Mouse (Mus musculus) MEL (cell line): ENCODE data around the gene Agbl1. TPM values are rescaled to one million over a fixed set of nuclear protein-coding genes. Genes with fewer than 3 reads are reported as not detected.

ENCODE experiments used
- DNase-seq: peaks from one replicate; pipeline ENCODE4 v3.0.0; 2011; ENCODE audit warnings: low read depth, low spot score
- H3K27ac ChIP-seq: 2 replicates; pipeline ENCODE4 v1.5.1; 2012; ENCODE audit warnings: low read depth, mild to moderate bottlenecking, control low read depth, low read length, moderate library complexity; ENCODE audit not compliant: control insufficient read depth
- H3K27me3 ChIP-seq, 2 experiments: fragments of 150-350 bp in 1 of 2; sonication (generic) in 1 of 2; 2 replicates each; pipeline ENCODE4 v1.6.1; 2012; ENCODE audit warnings: low read length in 2 of 2, mild to moderate bottlenecking in 2 of 2, improper control_type of control experiment in 1 of 2, moderate library complexity in 1 of 2; ENCODE audit not compliant: insufficient read depth in 2 of 2, control insufficient read depth in 1 of 2
- H3K36me3 ChIP-seq, 2 experiments: 2 replicates each; pipeline ENCODE4 v1.6.1; 2012 to 2014; ENCODE audit warnings: low read length in 2 of 2, improper control_type of control experiment in 1 of 2, inconsistent platforms in 1 of 2, mild to moderate bottlenecking in 1 of 2; ENCODE audit not compliant: insufficient read depth in 2 of 2, control insufficient read depth in 1 of 2
- H3K4me1 ChIP-seq, 2 experiments: fragments of 150-350 bp in 1 of 2; sonication (generic) in 1 of 2; 2 replicates each; pipeline ENCODE4 v1.6.1; 2012; ENCODE audit warnings: low read length in 2 of 2, improper control_type of control experiment in 1 of 2, mild to moderate bottlenecking in 1 of 2; ENCODE audit not compliant: insufficient read depth in 2 of 2, control insufficient read depth in 1 of 2
- H3K4me3 ChIP-seq, 2 experiments: fragments of 150-350 bp in 1 of 2; sonication (generic) in 1 of 2; 2 replicates each; pipeline ENCODE4 v1.5.1; 2012; ENCODE audit warnings: low read depth in 2 of 2, low read length in 2 of 2, mild to moderate bottlenecking in 2 of 2, moderate library complexity in 2 of 2, control low read depth in 1 of 2, improper control_type of control experiment in 1 of 2; ENCODE audit not compliant: control insufficient read depth in 1 of 2, insufficient read depth in 1 of 2
- H3K79me2 ChIP-seq: 2 replicates; pipeline ENCODE4 v1.6.1; 2012; ENCODE audit warnings: mild to moderate bottlenecking, low read length, moderate library complexity; ENCODE audit not compliant: control insufficient read depth, poor library complexity, insufficient read depth
- H3K9ac ChIP-seq: 2 replicates; pipeline ENCODE4 v1.6.1; 2012; ENCODE audit warnings: low read depth, mild to moderate bottlenecking, control low read depth, low read length, moderate library complexity; ENCODE audit not compliant: control insufficient read depth, poor library complexity, severe bottlenecking
- H3K9me3 ChIP-seq: fragments of 150-350 bp; sonication (generic); replicated peaks from 2 replicates; pipeline ENCODE4 v1.6.1; 2012; ENCODE audit warnings: mild to moderate bottlenecking, low read length, improper control_type of control experiment, moderate library complexity; ENCODE audit not compliant: insufficient read depth
- BHLHE40 ChIP-seq: IDR thresholded peaks from 2 replicates; pipeline ENCODE4 v1.6.1; 2012; ENCODE audit warnings: low read depth, mild to moderate bottlenecking, inconsistent platforms, low read length, improper control_type of control experiment, borderline replicate concordance
- CHD1 ChIP-seq: IDR thresholded peaks from 2 replicates; pipeline ENCODE4 v1.6.1; 2012; ENCODE audit warnings: low read depth, mild to moderate bottlenecking, inconsistent platforms, low read length, improper control_type of control experiment
- GATA1 ChIP-seq: IDR thresholded peaks from 2 replicates; pipeline ENCODE4 v1.6.1; 2011; ENCODE audit warnings: low read depth, low read length, improper control_type of control experiment
- MYB ChIP-seq: IDR thresholded peaks from 2 replicates; pipeline ENCODE4 v1.6.1; 2011; ENCODE audit warnings: mild to moderate bottlenecking, low read depth, low read length, improper control_type of control experiment
- RAD21 ChIP-seq: IDR thresholded peaks from 2 replicates; pipeline ENCODE4 v1.6.1; 2011; ENCODE audit warnings: mild to moderate bottlenecking, low read depth, low read length, improper control_type of control experiment
- SIN3A ChIP-seq: IDR thresholded peaks from 2 replicates; pipeline ENCODE4 v1.6.1; 2012; ENCODE audit warnings: low read length, improper control_type of control experiment, inconsistent platforms
- TBP ChIP-seq: IDR thresholded peaks from 2 replicates; pipeline ENCODE4 v1.8.0; 2011; ENCODE audit warnings: low read depth, low read length, improper control_type of control experiment
- USF1 ChIP-seq: IDR thresholded peaks from 2 replicates; pipeline ENCODE4 v1.6.1; 2014; ENCODE audit warnings: low read depth, mild to moderate bottlenecking, inconsistent platforms, low read length, improper control_type of control experiment, moderate library complexity
- USF2 ChIP-seq, 2 experiments: IDR thresholded peaks; 2 replicates each; pipeline ENCODE4 v1.6.1; 2011 to 2012; ENCODE audit warnings: improper control_type of control experiment in 2 of 2, low read length in 2 of 2, borderline replicate concordance in 1 of 2, inconsistent platforms in 1 of 2, low read depth in 1 of 2, mild to moderate bottlenecking in 1 of 2; ENCODE audit not compliant: insufficient read depth in 1 of 2
- ZMIZ1 ChIP-seq: IDR thresholded peaks from 2 replicates; pipeline ENCODE4 v1.6.1; 2012; ENCODE audit warnings: low read depth, mild to moderate bottlenecking, inconsistent platforms, low read length, improper control_type of control experiment, moderate library complexity
- polyA plus RNA-seq, 2 experiments: library from polyadenylated mRNA; stranded (reverse) in 1 of 2; unstranded in 1 of 2; fragments of >175 nt in 1 of 2; fragments of >200 nt in 1 of 2; gene quantifications; 2 replicates each; pipeline versions ENCODE4 v1.2.1 to v1.2.4; 2012; ENCODE audit warnings: low replicate concordance in 2 of 2, low read depth in 1 of 2; ENCODE audit not compliant: insufficient read length in 2 of 2, insufficient read depth in 1 of 2, missing spikeins in 1 of 2
- total RNA-seq: library from RNA; depleted of rRNA; stranded (reverse); fragments of 300-350 nt; gene quantifications from 2 replicates; pipeline ENCODE4 v1.2.3, GENCODE M21; 2012

Agbl1 gene
- total and polyA plus RNA-seq, 3 experiments: not detected

GRCm38 (mm10) chr7:76321866-76322553 is 92.3 kb downstream of the Agbl1 start:
- no peak overlapping the region for H3K27ac ChIP-seq
- H3K36me3 ChIP-seq: no peaks in the 10 kb centered on the region
- DNase-seq: no peak
- TF ChIP-seq ZMIZ1 (no peak), CHD1 (no peak), USF1 (no peak), GATA1 (no peak)
- no peak overlapping the region for H3K4me3 ChIP-seq
- H3K4me1 ChIP-seq: no peaks in the 10 kb centered on the region
- H3K9me3 ChIP-seq: no peaks in the 10 kb centered on the region
- no peaks in the 10 kb centered on the region for H3K79me2 ChIP-seq
- no peaks in the 10 kb centered on the region for H3K27me3 ChIP-seq
- no peak overlapping the region for H3K9ac ChIP-seq

- H3K4me1 ChIP-seq: no peaks in the 10 kb centered on the region
- H3K36me3 ChIP-seq: no peaks in the 10 kb centered on the region
- TF ChIP-seq MYB: no peak
- TF ChIP-seq TBP: no peak
- no peak for TF ChIP-seq SIN3A
- no peak for TF ChIP-seq ZMIZ1
- TF ChIP-seq BHLHE40: no peak
- no peak for TF ChIP-seq USF2 (IDR thresholded peaks at IDR 0.05; ENCODE audit: borderline replicate concordance in 1 of 2, insufficient read depth in 1 of 2, low read depth in 1 of 2, low read length in 2 of 2)
- H3K27me3 ChIP-seq: no peaks in the 10 kb centered on the region
- DNase-seq: no peak
- H3K9ac ChIP-seq: no peak overlapping the region
- H3K9me3 ChIP-seq: no peaks in the 10 kb centered on the region
- no peaks in the 10 kb centered on the region for H3K79me2 ChIP-seq
- H3K27ac ChIP-seq: no peak overlapping the region
- H3K4me3 ChIP-seq: no peak overlapping the region
Observed at GRCm38 (mm10) chr7:76326091-76326490, 96.4 kb downstream of the Agbl1 start.

GRCm38 (mm10) chr7:76339308-76339707 is 109.6 kb downstream of the Agbl1 start:
- no peaks in the 10 kb centered on the region for H3K9me3 ChIP-seq
- H3K79me2 ChIP-seq: no peaks in the 10 kb centered on the region
- no peak overlapping the region for H3K4me3 ChIP-seq
- no peaks in the 10 kb centered on the region for H3K36me3 ChIP-seq
- TF ChIP-seq USF1: no peak
- no peak for TF ChIP-seq TBP
- no peak for TF ChIP-seq RAD21
- no peaks in the 10 kb centered on the region for H3K27me3 ChIP-seq
- DNase-seq: no peak
- H3K27ac ChIP-seq: no peak overlapping the region
- no peak overlapping the region for H3K9ac ChIP-seq
- no peaks in the 10 kb centered on the region for H3K4me1 ChIP-seq
